Mouse (Mus musculus) ES-E14 (cell line): Measurements from ENCODE around the gene Gm10134.

ENCODE experiments used
- CHD2 ChIP-seq: IDR thresholded peaks from 2 replicates; pipeline ENCODE4 v1.6.1; 2014; ENCODE audit warnings: mild to moderate bottlenecking, low read depth, low read length, inconsistent platforms
- HCFC1 ChIP-seq: IDR thresholded peaks from 2 replicates; pipeline ENCODE4 v1.6.1; 2012; ENCODE audit warnings: low read length, inconsistent platforms, borderline replicate concordance; ENCODE audit not compliant: insufficient read depth
- ZC3H11A ChIP-seq: IDR thresholded peaks from 2 replicates; pipeline ENCODE4 v1.6.1; 2012; ENCODE audit warnings: low read depth, mild to moderate bottlenecking, inconsistent platforms, low read length, borderline replicate concordance
- ZNF384 ChIP-seq: IDR thresholded peaks from 2 replicates; pipeline ENCODE4 v1.6.1; 2012; ENCODE audit warnings: low read depth, low read length, inconsistent platforms

DNA sequence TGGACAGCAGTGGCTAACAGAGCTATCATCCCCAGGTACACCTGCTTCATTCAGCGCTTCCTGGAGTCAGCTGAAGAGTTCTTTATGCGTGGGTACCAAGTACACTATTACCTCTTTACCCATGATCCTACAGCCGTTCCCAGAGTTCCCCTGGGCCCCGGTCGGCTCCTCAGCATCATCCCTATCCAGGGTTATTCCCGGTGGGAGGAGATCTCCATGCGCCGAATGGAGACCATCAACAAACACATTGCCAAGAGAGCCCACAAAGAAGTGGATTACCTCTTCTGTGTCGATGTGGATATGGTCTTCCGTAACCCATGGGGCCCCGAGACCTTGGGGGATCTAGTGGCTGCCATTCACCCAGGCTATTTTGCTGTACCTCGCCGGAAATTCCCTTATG, 1.2 kb upstream of the Gm10134 start:
- no peak for TF ChIP-seq HCFC1
- TF ChIP-seq CHD2: no peak
- TF ChIP-seq ZC3H11A: no peak
- TF ChIP-seq ZNF384: no peak
